Mouse (Mus musculus): ENCODE measurements around the gene Sdk2. TPM values are rescaled to one million over a fixed set of nuclear protein-coding genes. Genes with fewer than 3 reads are reported as not detected.
A peak's percentile ranks its signal among the peaks of the same experiment; 100 is the strongest.

Gene Sdk2
- total and polyA plus RNA-seq, 2 experiments from 2014 or later = 3.0 to 30.4 TPM

GRCm38 (mm10) chr11:113748797-113749521, 317.9 kb downstream of the Sdk2 start:
- ATAC-seq (no peak), DNase-seq (ENCODE audit: low spot score) (peak; percentile 26)
- H3K9ac ChIP-seq (replicated peaks; ENCODE audit: low read length) = peak overlapping the region; percentile 88
- WGBS = 17% methylated on average over 21 of the region's 21 CpGs
- H3K27ac ChIP-seq = peak overlapping the region; percentile 94
- H3K27me3 ChIP-seq (ENCODE audit: insufficient read depth, low read length) = no peaks in the 10 kb centered on the region
- H3K9me3 ChIP-seq (ENCODE audit: low read length) = no peaks in the 10 kb centered on the region
- H3K36me3 ChIP-seq (ENCODE audit: insufficient read depth, low read length) = no peaks in the 10 kb centered on the region
- H3K4me1 ChIP-seq (ENCODE audit: insufficient read depth, low read length) = peaks cover 28% of the 10 kb centered on the region
- H3K4me2 ChIP-seq (ENCODE audit: low read depth, low read length) = peak overlapping the region; percentile 89
- no peak for TF ChIP-seq CTCF (IDR thresholded peaks at IDR 0.05; ENCODE audit: low read depth)
- H3K4me3 ChIP-seq (ENCODE audit: low read length) = peak overlapping the region; percentile 79

GRCm38 (mm10) chr11:113747725-113748380, 319.0 kb downstream of the Sdk2 start:
- peak overlapping the region; percentile 89 for H3K4me2 ChIP-seq (ENCODE audit: low read depth, low read length)
- ATAC-seq (no peak), DNase-seq (ENCODE audit: low spot score) (no peak)
- no peak overlapping the region for H3K9ac ChIP-seq (replicated peaks; ENCODE audit: low read length)
- H3K27me3 ChIP-seq (ENCODE audit: insufficient read depth, low read length) = no peaks in the 10 kb centered on the region
- H3K27ac ChIP-seq = 0 out of 2 replicates have a peak overlapping the region, but pooled peaks have one; percentile 94
- no peak for TF ChIP-seq CTCF (IDR thresholded peaks at IDR 0.05; ENCODE audit: low read depth)
- peaks cover 2% of the 10 kb centered on the region; the same call in 1 of the 2 replicates for H3K36me3 ChIP-seq (ENCODE audit: insufficient read depth, low read length)
- WGBS = 82% methylated on average over 11 of the region's 11 CpGs
- no peaks in the 10 kb centered on the region for H3K9me3 ChIP-seq (ENCODE audit: low read length)
- peaks cover 28% of the 10 kb centered on the region for H3K4me1 ChIP-seq (ENCODE audit: insufficient read depth, low read length)
- no peak overlapping the region for H3K4me3 ChIP-seq (ENCODE audit: low read length)

DNA sequence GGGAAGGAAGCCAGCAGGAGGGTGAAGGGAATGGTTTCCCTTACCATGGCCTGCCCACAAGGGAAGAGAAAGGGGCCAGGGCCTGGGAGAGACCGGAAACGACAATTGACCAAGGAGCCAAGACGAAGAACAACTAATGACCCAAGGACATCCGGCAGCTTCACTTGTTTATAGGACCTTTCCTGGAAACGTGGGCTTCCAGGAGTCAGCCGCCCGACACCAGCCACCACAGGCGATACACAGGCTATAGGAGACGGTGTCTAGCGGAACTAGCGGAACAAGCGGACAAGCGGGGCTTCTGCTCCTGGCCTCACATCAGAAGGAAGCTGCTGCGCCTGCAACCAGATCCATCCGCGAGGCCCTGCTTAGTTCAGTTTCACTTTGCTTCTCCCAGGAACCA, 319.8 kb downstream of the Sdk2 start:
- H3K9me3 ChIP-seq (ENCODE audit: low read length) = no peaks in the 10 kb centered on the region
- WGBS = 81% methylated on average over 16 of the region's 16 CpGs
- ATAC-seq (no peak), DNase-seq (ENCODE audit: low spot score) (peak; percentile 47)
- H3K27me3 ChIP-seq (ENCODE audit: insufficient read depth, low read length) = no peaks in the 10 kb centered on the region
- no peak overlapping the region for H3K9ac ChIP-seq (replicated peaks; ENCODE audit: low read length)
- peaks cover 26% of the 10 kb centered on the region for H3K4me1 ChIP-seq (ENCODE audit: insufficient read depth, low read length)
- H3K36me3 ChIP-seq (ENCODE audit: insufficient read depth, low read length) = peaks cover 6% of the 10 kb centered on the region; the same call in 1 of the 2 replicates
- H3K4me3 ChIP-seq (ENCODE audit: low read length) = no peak overlapping the region
- no peak for TF ChIP-seq CTCF (IDR thresholded peaks at IDR 0.05; ENCODE audit: low read depth)
- H3K27ac ChIP-seq = no peak overlapping the region
- 0 out of 2 replicates have a peak overlapping the region, but pooled peaks have one; percentile 5 for H3K4me2 ChIP-seq (ENCODE audit: low read depth, low read length)

DNA sequence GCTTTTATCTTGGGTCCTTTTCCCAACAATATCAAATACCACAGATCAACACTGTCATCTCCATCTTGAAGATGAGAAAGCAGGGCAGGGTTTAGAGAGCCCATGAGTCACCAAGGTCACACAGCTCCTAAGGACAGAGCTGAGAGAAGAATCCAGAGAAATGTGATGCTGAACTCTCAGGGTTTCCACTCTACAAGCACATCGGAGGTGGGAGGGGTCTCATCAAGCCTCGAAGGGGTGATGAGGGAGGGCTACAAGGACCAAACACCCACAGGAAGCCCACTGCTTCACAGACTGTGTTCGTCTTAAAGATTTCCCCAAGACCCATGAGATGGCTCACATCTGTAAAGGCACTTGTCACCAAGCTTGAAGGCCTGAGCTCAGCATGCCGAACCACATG, 320.9 kb downstream of the Sdk2 start:
- Histone ChIP-seq H3K27ac (no peak overlapping the region), H3K27me3 (ENCODE audit: insufficient read depth, low read length) (no peaks in the 10 kb centered on the region), H3K36me3 (ENCODE audit: insufficient read depth, low read length) (peaks cover 6% of the 10 kb centered on the region; the same call in 1 of the 2 replicates), H3K4me1 (ENCODE audit: insufficient read depth, low read length) (peaks cover 23% of the 10 kb centered on the region), H3K4me2 (ENCODE audit: low read depth, low read length) (no peak overlapping the region), H3K4me3 (ENCODE audit: low read length) (no peak overlapping the region), H3K9me3 (ENCODE audit: low read length) (no peaks in the 10 kb centered on the region), H3K9ac (replicated peaks; ENCODE audit: low read length) (no peak overlapping the region)
- no peak for ATAC-seq
- 73% methylated on average over 4 of the region's 4 CpGs for WGBS
- DNase-seq (ENCODE audit: low spot score) = no peak
- TF ChIP-seq CTCF (IDR thresholded peaks at IDR 0.05; ENCODE audit: low read depth) = no peak

DNA sequence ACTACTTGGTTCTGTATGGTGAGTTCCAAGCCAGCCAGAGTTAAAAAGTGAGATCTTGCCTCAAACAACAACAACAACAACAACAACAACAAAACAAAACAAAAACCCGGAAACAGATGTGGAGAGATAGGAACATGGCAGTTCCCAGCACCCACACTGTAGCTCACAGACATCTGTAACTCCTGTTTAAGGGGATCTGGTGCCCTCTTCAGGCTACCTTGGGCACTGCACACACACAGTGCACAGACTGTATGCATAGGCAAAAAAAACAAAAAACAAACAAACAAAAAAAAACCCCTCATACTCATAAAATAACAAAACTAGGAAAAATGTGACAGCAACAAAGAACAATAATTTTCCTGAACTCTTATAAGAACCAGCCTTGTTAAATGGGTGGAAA, 323.8 kb downstream of the Sdk2 start:
- Histone ChIP-seq H3K36me3 (ENCODE audit: insufficient read depth, low read length) (peaks cover 6% of the 10 kb centered on the region; the same call in 1 of the 2 replicates), H3K4me3 (ENCODE audit: low read length) (no peak overlapping the region), H3K9me3 (ENCODE audit: low read length) (no peaks in the 10 kb centered on the region), H3K27ac (no peak overlapping the region), H3K4me1 (ENCODE audit: insufficient read depth, low read length) (peaks cover 10% of the 10 kb centered on the region; the same call in 1 of the 2 replicates), H3K9ac (replicated peaks; ENCODE audit: low read length) (no peak overlapping the region), H3K27me3 (ENCODE audit: insufficient read depth, low read length) (no peaks in the 10 kb centered on the region), H3K4me2 (ENCODE audit: low read depth, low read length) (no peak overlapping the region)
- DNase-seq (ENCODE audit: low spot score) = no peak
- peak; percentile 49 for TF ChIP-seq CTCF (IDR thresholded peaks at IDR 0.05; ENCODE audit: low read depth)
- ATAC-seq = no peak
- WGBS = 93% methylated on average over 1 of the region's 1 CpGs

- no peak for TF ChIP-seq CTCF (IDR thresholded peaks at IDR 0.05; ENCODE audit: low read depth)
- no peak for ATAC-seq
Observed at GRCm38 (mm10) chr11:113740100-113740499, 326.7 kb downstream of the Sdk2 start.

More at GRCm38 (mm10) chr11:113740100-113740499, 326.7 kb downstream of the Sdk2 start:
- no peak overlapping the region for H3K4me3 ChIP-seq (ENCODE audit: low read length)
- 84% methylated on average over 7 of the region's 7 CpGs for WGBS
- no peak overlapping the region for H3K9ac ChIP-seq (replicated peaks; ENCODE audit: low read length)
- H3K4me1 ChIP-seq (ENCODE audit: insufficient read depth, low read length) = peaks cover 10% of the 10 kb centered on the region; the same call in 1 of the 2 replicates
- DNase-seq (ENCODE audit: low spot score) = no peak
- no peaks in the 10 kb centered on the region for H3K27me3 ChIP-seq (ENCODE audit: insufficient read depth, low read length)
- no peak overlapping the region for H3K27ac ChIP-seq
- no peak overlapping the region for H3K4me2 ChIP-seq (ENCODE audit: low read depth, low read length)
- no peaks in the 10 kb centered on the region for H3K9me3 ChIP-seq (ENCODE audit: low read length)
- peaks cover 6% of the 10 kb centered on the region; the same call in 1 of the 2 replicates for H3K36me3 ChIP-seq (ENCODE audit: insufficient read depth, low read length)

All from hindbrain, postnatal 0 days (tissue).